Mouse (Mus musculus) limb, embryonic 10.5 days (tissue): ENCODE measurements at regions not wholly inside any gene's neighbourhood (a gene's known extent, or its start where the extent isn't known, plus 50 kb on each side); places are given as distances from the start of the nearest gene placed in this dataset.

Experiments used
- DNase-seq: peaks from one replicate; pipeline ENCODE4 v3.0.0-alpha.2; 2017; ENCODE audit warnings: low spot score
- H3K27ac ChIP-seq: fragments of 300-500 bp; sonication (generic); 2 replicates; pipeline ENCODE4 v1.5.1; 2016; ENCODE audit warnings: mild to moderate bottlenecking
- H3K27me3 ChIP-seq: fragments of 300-500 bp; sonication (generic); 2 replicates; pipeline ENCODE4 v1.6.1; 2016; ENCODE audit warnings: low read depth, mild to moderate bottlenecking; ENCODE audit not compliant: poor library complexity, severe bottlenecking
- H3K36me3 ChIP-seq: fragments of 300-500 bp; sonication (generic); 2 replicates; pipeline ENCODE4 v1.6.1; 2016; ENCODE audit warnings: mild to moderate bottlenecking, moderate library complexity
- H3K4me1 ChIP-seq: fragments of 300-500 bp; sonication (generic); 2 replicates; pipeline ENCODE4 v1.6.1; 2016
- H3K4me3 ChIP-seq: fragments of 300-500 bp; sonication (generic); 2 replicates; pipeline ENCODE4 v1.5.1; 2016; ENCODE audit warnings: mild to moderate bottlenecking, moderate library complexity
- H3K9me3 ChIP-seq: fragments of 300-500 bp; sonication (generic); replicated peaks from 2 replicates; pipeline ENCODE4 v1.6.1; 2016; ENCODE audit warnings: mild to moderate bottlenecking
- WGBS: fragments of 180-500 bp; shearing (Covaris S2); methylation state at CpG from one replicate; pipeline ENCODE4 v1.1.7; 2016; 5-methylcytosine and 5-hydroxymethylcytosine counted together

DNA sequence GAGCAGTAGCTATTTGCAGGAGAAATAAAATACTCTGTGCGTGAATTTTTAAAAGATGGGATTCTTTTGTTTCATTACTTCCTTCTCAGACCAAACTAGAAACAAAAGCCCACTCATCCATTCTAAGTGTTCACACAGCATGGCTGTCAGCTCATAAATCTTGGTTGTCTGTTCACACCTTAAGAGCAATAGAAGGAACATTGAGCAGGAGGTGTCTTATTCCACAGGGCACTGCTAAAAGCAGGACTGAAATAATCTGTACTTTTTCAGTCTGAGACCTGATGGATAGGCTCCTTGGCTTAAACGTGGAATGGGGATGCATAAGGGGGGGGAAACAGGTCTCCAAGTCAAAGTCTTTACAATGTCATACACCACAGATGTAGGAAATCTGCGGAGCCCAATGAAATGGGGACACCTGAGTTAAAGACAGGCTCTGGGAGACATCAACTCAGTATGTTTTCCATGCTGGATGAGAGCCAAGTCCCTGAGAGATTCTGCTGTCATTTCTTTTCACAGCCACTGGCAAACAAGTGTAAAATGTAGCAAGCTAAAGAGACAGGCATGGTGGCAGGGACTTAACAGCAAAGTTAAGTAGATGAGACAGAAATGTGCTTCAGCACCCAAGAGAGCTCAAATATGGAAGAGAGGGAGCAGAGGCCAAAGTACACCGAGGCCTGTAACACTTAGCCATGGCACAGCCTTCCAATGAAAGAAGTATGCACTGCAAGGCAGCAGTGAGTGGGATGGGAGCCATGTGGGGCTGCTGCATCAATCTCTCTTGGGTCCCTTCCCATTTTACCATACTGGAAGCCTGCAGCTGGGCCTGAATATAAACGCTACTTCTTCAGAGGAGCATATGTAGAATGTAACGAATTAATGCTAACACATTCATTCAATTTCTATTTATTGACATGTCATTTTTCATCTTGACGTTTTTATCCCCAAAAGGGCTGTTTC lies 2492.0 kb upstream of the Gm7489 start:
- Histone ChIP-seq H3K36me3 (no peaks in the 10 kb centered on the region), H3K27ac (no peak overlapping the region), H3K9me3 (no peaks in the 10 kb centered on the region), H3K4me1 (peaks cover 8% of the 10 kb centered on the region; the same call in 1 of the 2 replicates), H3K4me3 (no peak overlapping the region), H3K27me3 (no peaks in the 10 kb centered on the region)
- DNase-seq = no peak
- 70% methylated on average over 7 of the region's 7 CpGs for WGBS

DNA sequence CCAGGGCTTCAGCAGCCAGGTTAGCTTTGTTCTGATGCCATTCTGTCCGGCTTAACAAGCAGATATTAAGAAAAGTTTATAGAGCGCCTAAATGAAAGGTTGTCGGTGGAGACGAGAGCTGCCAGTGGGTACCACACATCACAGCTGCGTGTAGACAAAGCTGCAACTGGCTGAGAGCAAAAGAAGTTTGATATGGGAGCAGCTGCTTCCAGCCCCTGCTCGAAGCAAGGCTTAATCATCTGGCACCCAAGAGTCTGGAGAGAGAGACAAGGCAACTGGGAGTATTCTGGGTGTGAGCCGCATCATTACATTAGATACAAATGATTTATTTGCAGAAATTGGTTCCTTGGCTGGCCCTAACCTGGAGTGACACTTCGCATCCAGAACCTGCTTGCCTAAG lies 2488.7 kb upstream of the Gm7489 start:
- Histone ChIP-seq H3K4me1 (peaks cover 8% of the 10 kb centered on the region; the same call in 1 of the 2 replicates), H3K27ac (no peak overlapping the region), H3K4me3 (no peak overlapping the region), H3K36me3 (no peaks in the 10 kb centered on the region), H3K27me3 (no peaks in the 10 kb centered on the region), H3K9me3 (no peaks in the 10 kb centered on the region)
- 81% methylated on average over 8 of the region's 8 CpGs for WGBS
- DNase-seq = no peak

DNA sequence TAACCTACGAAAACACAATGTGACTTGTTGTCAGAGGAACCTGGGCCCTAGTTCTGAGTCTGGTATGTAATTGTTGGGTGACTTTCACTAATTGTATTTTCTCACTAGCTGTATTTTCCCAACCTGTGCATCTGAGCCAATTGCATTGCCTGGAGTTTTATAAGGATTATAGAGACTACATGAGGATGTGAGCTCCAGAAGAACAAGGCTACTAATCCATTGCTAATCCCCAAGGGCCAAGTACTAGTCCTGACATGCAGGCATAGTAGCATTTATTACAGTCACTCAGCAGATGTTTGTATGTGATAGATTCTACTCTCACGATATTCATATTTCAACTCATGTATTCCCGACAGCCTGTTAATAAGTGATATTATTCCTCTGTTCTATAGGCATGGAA lies 2481.1 kb upstream of the Gm7489 start:
- DNase-seq = no peak
- no peak overlapping the region for H3K27ac ChIP-seq
- 95% methylated on average over 3 of the region's 3 CpGs for WGBS
- H3K36me3 ChIP-seq = no peaks in the 10 kb centered on the region
- no peaks in the 10 kb centered on the region for H3K27me3 ChIP-seq
- no peaks in the 10 kb centered on the region for H3K4me1 ChIP-seq
- no peaks in the 10 kb centered on the region for H3K9me3 ChIP-seq
- no peak overlapping the region for H3K4me3 ChIP-seq

DNA sequence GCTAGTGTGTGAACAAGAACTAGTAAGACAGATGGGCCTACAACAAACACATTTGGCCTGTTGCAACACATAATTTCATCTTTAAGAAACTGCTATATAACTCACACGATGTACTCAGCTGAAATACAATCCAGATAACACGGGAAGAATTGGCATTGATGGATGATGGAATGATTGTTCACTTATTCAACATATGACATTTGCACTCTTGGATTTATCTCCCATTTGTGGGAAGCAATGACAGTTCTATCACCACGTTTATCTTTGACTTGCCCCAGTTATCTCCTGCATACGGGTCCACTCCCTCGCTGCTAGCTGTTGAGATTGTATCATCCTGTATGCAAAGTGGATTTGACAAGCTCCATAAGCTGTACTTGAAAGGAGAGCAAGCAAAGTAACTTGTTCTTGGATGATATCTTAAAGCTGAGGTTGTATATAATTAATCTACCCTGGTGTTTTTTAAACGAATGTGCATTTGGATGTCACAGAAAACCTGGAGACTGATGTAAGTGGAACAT lies 2474.9 kb upstream of the Gm7489 start:
- WGBS = 82% methylated on average over 6 of the region's 6 CpGs
- no peaks in the 10 kb centered on the region for H3K9me3 ChIP-seq
- H3K4me3 ChIP-seq = no peak overlapping the region
- no peak overlapping the region for H3K27ac ChIP-seq
- no peaks in the 10 kb centered on the region for H3K27me3 ChIP-seq
- DNase-seq = no peak
- H3K36me3 ChIP-seq = no peaks in the 10 kb centered on the region
- H3K4me1 ChIP-seq = no peaks in the 10 kb centered on the region

DNA sequence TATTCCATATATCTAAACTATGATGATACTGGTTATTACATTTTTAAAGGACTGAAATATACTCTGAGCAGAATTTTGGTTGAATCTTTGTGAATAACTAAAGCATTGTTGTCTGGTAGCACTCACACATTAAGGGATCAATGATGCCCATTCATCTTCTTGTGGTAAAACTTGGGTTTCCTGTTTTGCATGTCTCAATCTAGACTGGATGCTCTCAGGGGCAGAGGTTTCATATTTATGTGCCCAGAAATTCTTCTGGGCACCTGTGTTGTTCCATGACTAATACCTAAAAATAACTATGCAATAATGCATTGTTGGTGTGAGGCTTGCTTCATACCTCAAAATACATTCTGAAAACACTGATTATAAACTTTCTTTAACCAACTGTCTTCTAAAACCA lies 2472.7 kb upstream of the Gm7489 start:
- Histone ChIP-seq H3K4me3 (no peak overlapping the region), H3K4me1 (no peaks in the 10 kb centered on the region)
- no peak for DNase-seq

DNA sequence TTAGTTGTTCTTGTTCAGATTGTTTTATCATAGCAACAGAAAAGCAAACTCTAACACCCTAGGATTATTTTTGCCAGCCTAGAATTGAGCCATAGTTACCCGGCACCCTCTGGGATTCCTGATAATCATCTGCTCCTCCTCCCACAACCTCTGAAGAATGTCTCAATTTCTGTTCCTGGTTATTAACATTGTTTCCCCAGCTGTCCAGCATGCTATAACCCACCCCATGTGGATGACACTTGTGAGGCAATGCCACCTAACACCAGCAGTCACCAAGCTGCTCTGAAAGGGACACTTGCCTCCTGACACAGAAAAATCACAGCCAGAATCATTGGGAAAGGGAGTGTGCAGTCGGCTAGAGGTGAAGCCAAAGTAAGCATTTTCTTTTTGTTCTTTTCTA lies 2442.1 kb upstream of the Gm7489 start:
- no peak for DNase-seq
- H3K9me3 ChIP-seq = no peaks in the 10 kb centered on the region
- no peak overlapping the region for H3K4me3 ChIP-seq
- no peaks in the 10 kb centered on the region for H3K36me3 ChIP-seq
- no peaks in the 10 kb centered on the region for H3K27me3 ChIP-seq
- WGBS = 82% methylated on average over 2 of the region's 2 CpGs
- H3K4me1 ChIP-seq = no peaks in the 10 kb centered on the region
- no peak overlapping the region for H3K27ac ChIP-seq

More for the DNA sequence above, 2472.7 kb upstream of the Gm7489 start:
- Histone ChIP-seq H3K9me3 (no peaks in the 10 kb centered on the region), H3K36me3 (no peaks in the 10 kb centered on the region), H3K27me3 (no peaks in the 10 kb centered on the region), H3K27ac (no peak overlapping the region)

DNA sequence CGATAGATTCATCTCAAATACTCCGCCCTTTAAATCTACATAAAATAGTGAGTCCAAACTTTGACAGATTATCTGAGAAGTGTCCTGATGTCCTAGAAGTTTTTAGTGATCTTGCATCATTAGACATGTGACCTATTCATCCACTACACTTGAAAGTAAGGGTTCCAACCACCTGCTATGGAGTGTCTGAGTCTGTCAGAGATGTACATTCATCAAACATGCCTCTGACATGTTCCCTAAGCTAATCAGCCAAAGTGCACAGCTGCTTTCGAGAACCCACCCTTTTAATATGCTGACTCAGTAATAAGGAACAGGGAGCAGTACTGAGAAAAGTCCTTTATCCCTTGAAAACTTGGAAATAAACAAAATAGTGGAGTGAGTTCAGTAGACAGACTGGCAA lies 2414.8 kb upstream of the Gm7489 start:
- H3K36me3 ChIP-seq = no peaks in the 10 kb centered on the region
- no peaks in the 10 kb centered on the region for H3K9me3 ChIP-seq
- H3K4me1 ChIP-seq = 0 out of 2 replicates have a peak, but pooled peaks cover 3% of the 10 kb centered on the region
- no peak overlapping the region for H3K27ac ChIP-seq
- 88% methylated on average over 3 of the region's 3 CpGs for WGBS
- DNase-seq = no peak
- no peak overlapping the region for H3K4me3 ChIP-seq
- H3K27me3 ChIP-seq = no peaks in the 10 kb centered on the region

DNA sequence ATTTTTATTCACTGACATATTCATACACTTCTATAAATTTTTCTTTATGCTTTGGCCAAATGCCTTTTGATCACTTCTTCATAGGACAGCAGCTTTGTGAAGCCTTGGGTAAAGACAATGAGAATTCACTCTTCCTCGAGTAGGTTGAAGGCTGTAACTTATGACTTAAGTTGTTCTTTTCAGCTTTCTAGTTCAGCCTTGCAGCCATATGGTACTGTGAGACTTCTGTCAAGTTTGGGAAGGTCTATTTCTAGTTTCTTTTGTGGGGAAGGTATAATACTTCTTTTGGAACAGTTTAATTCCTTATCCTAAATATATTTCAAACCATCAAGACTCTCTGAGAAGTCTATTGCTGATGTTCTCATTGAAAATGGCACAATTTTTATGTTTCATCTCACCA lies 2413.6 kb upstream of the Gm7489 start:
- no peak overlapping the region for H3K27ac ChIP-seq
- no peak overlapping the region for H3K4me3 ChIP-seq
- no peaks in the 10 kb centered on the region for H3K27me3 ChIP-seq
- DNase-seq = no peak
- H3K9me3 ChIP-seq = no peaks in the 10 kb centered on the region
- H3K36me3 ChIP-seq = no peaks in the 10 kb centered on the region
- 0 out of 2 replicates have a peak, but pooled peaks cover 3% of the 10 kb centered on the region for H3K4me1 ChIP-seq
- 82% methylated on average over 1 of the region's 1 CpGs for WGBS

DNA sequence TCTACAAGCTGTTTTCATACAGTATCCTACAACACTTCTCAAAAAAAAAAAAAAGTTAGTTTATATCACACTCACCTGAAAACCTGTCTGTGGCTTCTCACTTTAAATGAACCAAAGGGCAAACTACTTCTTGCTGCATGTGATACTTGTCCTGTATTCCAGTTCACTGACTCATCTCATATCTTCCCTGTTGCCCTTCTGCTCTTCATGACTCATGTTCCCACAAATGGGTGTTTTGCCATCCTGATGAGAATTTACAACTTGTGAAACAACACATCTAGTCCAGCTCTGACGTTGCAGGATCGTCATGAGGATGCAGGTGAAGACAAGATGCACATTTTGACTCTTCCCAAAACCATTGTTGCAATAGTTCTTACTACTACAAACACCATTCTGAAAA lies 2412.7 kb upstream of the Gm7489 start:
- H3K27me3 ChIP-seq = no peaks in the 10 kb centered on the region
- no peaks in the 10 kb centered on the region for H3K9me3 ChIP-seq
- no peaks in the 10 kb centered on the region for H3K36me3 ChIP-seq
- H3K4me1 ChIP-seq = 0 out of 2 replicates have a peak, but pooled peaks cover 3% of the 10 kb centered on the region
- DNase-seq = no peak
- 91% methylated on average over 2 of the region's 2 CpGs for WGBS
- H3K4me3 ChIP-seq = no peak overlapping the region
- no peak overlapping the region for H3K27ac ChIP-seq

DNA sequence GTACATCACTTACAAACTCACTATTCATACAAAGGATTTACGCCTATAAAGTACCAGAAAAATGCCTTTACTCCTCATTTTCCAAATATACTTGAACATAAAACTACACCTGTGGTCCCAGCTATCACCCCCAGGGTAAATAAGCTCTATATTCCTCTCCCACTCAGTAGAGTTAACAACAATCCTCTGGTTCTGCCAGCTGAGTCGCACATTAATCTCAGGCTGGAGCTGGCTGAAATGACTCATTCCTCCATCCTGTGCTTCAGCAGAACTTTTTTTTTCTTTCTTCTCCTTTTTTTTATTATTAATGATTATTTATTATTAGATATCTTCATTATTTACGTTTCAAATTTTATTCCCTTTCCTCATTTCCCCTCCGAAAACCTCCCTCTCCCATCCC lies 2402.8 kb upstream of the Gm7489 start:
- H3K27me3 ChIP-seq = no peaks in the 10 kb centered on the region
- H3K36me3 ChIP-seq = no peaks in the 10 kb centered on the region
- H3K4me1 ChIP-seq = no peaks in the 10 kb centered on the region
- no peak for DNase-seq
- 89% methylated on average over 4 of the region's 4 CpGs for WGBS
- H3K27ac ChIP-seq = no peak overlapping the region
- no peak overlapping the region for H3K4me3 ChIP-seq
- H3K9me3 ChIP-seq = no peaks in the 10 kb centered on the region

DNA sequence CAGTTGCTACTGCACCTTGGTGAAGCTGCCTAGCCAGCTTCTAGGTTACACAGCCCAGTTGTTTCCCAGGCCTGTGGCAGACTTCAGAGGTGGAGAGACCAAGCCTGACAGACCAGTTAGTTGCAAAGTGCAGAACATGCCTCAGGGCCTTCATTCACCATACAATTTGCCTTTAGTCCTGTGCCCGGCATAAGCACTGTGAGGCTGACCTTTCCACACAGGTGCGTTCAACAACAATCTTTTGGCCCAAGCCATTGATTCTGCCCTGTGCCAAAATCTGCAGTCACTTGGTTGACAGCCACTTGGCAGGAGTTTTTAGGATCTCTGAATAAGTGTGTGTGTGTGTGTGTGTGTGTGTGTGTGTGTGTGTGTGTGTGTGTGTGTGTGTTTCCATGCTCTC lies 2400.5 kb upstream of the Gm7489 start:
- WGBS = 81% methylated on average over 2 of the region's 2 CpGs
- H3K36me3 ChIP-seq = no peaks in the 10 kb centered on the region
- no peak overlapping the region for H3K27ac ChIP-seq
- no peaks in the 10 kb centered on the region for H3K27me3 ChIP-seq
- no peaks in the 10 kb centered on the region for H3K4me1 ChIP-seq
- DNase-seq = no peak
- H3K4me3 ChIP-seq = no peak overlapping the region
- H3K9me3 ChIP-seq = no peaks in the 10 kb centered on the region

DNA sequence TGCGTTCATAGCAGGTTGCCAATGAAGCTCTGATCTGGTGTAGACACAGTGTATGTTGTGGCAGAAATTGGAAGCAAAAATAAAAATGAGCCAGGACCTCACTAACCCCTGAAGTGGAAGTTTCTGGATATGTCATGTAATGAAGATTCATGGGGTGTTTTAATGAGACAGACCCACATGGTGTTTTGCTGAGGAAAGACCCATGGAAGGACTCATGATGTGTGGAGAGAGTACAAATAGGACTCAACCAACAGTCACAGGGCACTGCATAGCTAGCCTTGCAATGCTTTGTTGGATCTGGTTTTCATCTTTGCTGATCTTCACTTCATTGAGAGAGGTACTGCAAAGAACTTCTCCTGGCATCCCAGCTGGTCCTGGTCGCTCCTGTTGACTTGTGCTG lies 2399.2 kb upstream of the Gm7489 start:
- no peak for DNase-seq
- Histone ChIP-seq H3K27me3 (no peaks in the 10 kb centered on the region), H3K36me3 (no peaks in the 10 kb centered on the region), H3K4me3 (no peak overlapping the region), H3K27ac (no peak overlapping the region), H3K4me1 (no peaks in the 10 kb centered on the region), H3K9me3 (no peaks in the 10 kb centered on the region)
- 85% methylated on average over 2 of the region's 2 CpGs for WGBS

DNA sequence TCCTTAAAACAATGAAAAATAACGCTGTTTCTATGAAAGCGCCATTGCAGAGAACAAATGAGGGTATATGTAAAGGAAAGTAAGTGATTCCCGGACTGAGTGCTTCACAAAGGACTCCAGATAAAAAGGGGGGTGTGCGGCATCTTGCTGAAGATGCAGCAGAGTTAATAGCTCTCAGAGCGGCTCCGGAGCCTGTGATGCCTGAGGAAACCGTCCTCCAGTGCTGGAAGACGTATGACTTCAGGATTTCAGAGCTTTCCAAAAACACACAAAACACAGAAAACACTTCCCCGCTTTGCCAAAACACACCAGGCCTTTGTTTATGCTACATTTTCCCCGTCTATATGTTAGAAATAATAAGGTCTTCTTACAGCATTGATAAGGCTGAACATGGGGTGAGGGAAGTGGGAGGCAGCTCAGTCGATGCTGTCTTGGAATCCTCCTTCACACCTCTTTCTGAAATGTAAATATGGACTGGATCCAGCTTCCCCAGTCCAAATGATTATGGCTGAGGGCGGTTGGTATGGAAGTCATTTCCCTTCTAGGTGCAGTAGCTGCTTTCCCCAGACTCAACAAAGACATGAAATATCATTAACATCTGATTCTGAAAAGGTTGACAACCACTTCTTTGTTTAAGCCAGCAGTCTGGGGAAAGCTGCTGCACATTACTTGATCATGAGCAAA lies 2382.5 kb upstream of the Gm7489 start:
- no peaks in the 10 kb centered on the region for H3K36me3 ChIP-seq
- H3K4me3 ChIP-seq = no peak overlapping the region
- peak; percentile 35 for DNase-seq
- no peaks in the 10 kb centered on the region for H3K27me3 ChIP-seq
- 69% methylated on average over 12 of the region's 12 CpGs for WGBS
- peak overlapping the region; percentile 87 for H3K27ac ChIP-seq
- peaks cover 44% of the 10 kb centered on the region for H3K4me1 ChIP-seq
- no peaks in the 10 kb centered on the region for H3K9me3 ChIP-seq
